Mouse (Mus musculus): ENCODE measurements around the gene Uvrag.

The Uvrag gene

DNA sequence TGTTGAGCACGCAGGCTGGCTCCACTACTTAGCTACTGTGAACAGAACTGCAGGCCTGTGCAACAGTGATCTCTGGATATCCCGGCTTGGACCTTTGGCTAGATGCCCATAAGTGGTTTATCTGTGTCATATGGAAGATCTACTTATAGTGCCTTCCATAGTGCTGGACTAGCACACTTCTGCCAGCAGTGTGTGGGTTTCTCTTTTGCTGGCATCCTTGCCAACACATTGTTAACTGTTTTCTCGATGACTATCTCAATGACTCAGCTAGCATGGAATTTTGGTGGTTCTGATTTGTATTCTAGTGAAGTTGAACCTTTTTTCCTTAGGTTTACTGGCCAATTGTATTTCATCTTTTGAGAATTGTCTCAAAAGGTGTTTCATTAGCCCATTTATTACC lies 117.0 kb downstream of the Uvrag start:
- TF ChIP-seq GATA4 (IDR thresholded peaks at IDR 0.05; ENCODE audit: insufficient replicate concordance, low read length): no peak

DNA sequence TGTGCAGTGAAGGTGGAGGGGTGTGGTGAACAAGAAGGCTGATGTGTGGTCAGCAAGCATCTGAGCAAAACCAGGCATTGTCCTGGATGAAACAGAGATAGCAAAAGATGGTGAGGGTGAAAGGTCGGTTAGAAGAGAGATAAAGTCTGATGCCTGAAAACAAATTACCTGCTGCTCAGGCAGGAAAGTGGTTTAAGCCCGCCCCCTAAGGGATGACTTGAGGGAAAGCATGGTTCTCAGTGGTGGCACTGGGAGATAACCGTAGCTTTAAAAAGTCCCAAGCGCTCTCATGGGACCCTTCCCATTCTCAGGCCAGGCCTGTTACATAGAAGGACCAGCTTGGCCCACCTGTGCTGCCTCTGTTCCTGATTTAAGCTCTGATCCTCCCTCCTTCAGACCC lies 119.7 kb downstream of the Uvrag start:
- TF ChIP-seq GATA4 (IDR thresholded peaks at IDR 0.05; ENCODE audit: insufficient replicate concordance, low read length): no peak

DNA sequence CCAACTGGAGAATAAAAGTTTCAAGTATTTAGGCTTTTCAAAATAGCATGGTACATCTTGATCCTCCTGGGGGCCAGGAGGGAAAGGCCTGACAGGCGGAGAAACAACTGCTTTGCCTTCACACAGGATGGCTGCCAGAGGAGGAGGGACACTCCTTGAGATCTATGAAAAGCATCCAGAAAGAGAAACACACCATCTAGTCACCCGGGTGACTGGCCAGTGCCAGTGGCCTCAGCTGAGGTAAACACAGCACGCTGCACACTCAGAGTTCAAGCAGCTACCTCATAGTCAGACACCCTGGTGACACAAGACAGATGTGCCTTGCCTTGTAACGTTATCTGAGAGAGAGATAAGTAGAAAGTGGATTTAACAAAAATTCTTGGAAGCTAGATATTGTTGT lies 120.6 kb downstream of the Uvrag start:
- TF ChIP-seq GATA4 (IDR thresholded peaks at IDR 0.05; ENCODE audit: insufficient replicate concordance, low read length): no peak

DNA sequence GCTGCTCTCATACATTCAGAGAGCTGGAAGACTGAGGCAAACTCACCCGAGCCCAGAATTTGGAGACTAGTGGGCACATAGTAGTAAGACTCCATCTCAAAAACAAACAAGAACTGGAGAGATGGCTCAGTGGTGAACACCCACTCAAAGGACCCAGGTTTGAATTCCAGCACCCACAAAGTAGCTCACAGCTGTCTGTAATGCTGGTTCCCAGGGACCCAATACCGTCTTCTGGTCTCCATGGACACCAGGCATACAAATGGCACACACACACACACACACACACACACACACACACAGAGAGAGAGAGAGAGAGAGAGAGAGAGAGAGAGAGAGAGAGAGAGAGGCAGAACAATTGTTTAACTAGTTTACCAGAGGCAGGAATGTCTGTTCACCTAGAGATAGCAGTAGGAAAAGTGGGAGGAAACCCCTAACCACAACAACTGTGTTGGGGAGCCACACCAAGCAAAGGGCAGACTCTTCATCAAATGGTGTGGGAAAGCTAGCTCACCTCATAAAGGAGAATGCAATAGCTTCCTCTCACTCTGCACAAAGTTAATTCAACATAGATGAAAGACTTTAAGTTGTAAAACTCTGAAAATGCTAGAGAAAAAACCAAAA lies 123.6 kb downstream of the Uvrag start:
- TF ChIP-seq GATA4 (IDR thresholded peaks at IDR 0.05; ENCODE audit: insufficient replicate concordance, low read length): no peak

DNA sequence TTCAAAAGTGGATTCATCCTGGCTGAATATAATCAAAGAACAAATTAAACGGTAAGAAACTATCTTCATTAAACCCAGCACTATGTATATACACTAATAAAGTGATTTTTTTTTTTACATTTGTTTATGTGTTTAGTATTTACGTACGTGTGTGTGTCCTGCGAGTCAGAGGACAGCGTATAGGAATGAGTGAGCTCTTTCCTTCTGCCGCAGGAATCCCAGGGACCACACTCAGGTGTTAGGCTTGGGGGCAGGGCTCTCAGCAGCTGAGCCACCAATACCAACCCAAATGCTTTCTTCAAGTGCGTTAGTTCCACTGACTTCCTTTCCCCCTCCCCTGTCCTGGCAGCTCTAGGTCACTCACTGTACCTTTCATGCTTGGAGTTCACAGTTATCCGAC lies 125.0 kb downstream of the Uvrag start:
- TF ChIP-seq GATA4 (IDR thresholded peaks at IDR 0.05; ENCODE audit: insufficient replicate concordance, low read length): no peak

DNA sequence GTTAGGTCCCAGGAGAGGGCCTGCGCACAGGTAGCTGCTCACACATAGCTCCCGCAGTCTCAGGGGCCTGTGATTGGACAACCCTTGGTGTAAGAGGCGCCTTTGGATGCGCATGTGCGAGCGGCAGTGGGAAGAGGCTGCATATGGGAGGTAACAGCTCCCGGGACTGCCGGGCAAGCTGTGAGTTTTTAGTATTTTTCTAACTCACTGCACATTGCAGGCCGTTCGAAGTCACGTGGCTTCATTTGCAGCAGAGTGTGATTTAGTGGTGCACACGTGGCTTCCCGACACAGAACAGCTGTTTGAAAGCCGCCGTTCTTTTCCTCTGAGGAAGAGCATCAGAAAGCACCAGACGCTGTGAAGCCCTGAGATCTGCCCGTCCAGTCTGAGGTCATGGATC lies 125.5 kb downstream of the Uvrag start:
- TF ChIP-seq GATA4 (IDR thresholded peaks at IDR 0.05; ENCODE audit: insufficient replicate concordance, low read length): no peak

DNA sequence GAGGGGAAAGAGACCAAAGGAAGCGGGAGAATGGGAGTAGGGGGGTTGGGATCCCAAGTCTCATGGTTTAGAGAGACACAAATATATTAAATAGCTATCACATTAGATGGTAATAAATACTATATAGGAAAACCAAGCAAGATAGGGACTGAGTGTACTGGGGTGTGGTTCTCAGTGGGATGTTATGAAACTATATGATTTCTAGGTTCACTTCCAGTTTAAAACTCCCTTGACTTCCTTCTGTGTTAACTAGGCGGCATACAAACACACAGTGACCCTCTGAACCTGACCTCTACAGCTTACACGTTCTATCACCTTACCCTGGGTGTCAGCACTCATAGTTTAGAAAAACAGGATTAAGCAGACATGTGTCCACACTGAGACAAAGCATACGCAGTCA lies 126.3 kb downstream of the Uvrag start:
- TF ChIP-seq GATA4 (IDR thresholded peaks at IDR 0.05; ENCODE audit: insufficient replicate concordance, low read length): no peak

DNA sequence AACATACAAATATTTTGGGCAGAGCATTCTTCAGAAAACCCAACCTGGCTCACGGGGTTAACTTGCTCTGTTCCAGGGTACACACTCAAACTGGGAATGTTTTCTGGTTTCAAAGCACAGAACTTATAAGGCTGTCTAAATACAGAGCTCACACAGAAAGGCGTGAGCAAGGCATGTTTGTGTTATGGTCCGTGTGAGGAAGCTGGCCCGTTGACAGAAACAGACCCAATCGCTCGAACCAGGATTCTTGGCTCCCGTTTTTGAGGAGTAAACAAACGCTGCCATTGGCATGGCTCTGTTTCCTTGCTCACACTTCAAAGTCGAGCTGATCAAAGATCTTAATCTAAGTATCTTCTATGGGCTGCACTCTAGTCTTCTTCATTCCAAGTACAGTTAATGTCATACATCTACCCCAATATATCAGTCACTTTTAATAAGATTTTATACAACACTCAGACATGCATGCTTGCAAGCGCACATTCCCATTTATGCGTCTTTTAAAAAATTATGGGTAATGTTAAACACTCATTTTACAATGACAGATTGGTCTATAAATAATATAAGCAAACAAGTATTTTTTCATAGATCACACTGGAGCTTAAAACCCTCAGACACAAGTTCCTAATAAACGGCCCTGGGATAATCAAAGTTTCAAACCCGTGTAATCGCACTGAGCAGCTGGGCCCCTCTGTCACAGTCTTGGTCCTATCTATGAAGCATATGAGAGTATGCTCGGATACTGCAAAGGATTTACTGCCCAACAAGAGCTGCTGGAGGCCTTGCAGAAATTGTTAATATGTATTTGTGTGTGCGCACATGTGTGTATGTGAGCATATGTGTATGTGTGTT lies 133.2 kb downstream of the Uvrag start:
- no peak for TF ChIP-seq GATA4 (IDR thresholded peaks at IDR 0.05; ENCODE audit: insufficient replicate concordance, low read length)

DNA sequence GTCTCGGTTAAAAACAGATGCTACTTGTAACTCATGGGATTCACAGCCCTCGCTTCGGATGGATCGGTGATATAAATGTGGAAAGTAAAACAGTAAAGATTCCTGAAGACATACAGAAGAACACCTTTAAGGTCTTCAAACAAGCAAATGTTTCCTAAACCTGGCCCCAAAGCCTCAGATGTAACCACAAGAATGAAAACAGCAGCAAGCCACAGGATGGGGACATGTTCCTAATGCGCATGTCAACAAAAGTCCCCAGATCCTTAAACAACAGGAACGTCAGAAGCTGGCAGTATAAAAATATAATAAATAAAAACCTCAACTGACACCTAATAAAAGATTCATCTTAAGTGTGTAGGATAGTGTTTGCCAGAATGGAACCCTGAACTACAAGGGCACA lies 137.7 kb downstream of the Uvrag start:
- TF ChIP-seq GATA4 (IDR thresholded peaks at IDR 0.05; ENCODE audit: insufficient replicate concordance, low read length): no peak

DNA sequence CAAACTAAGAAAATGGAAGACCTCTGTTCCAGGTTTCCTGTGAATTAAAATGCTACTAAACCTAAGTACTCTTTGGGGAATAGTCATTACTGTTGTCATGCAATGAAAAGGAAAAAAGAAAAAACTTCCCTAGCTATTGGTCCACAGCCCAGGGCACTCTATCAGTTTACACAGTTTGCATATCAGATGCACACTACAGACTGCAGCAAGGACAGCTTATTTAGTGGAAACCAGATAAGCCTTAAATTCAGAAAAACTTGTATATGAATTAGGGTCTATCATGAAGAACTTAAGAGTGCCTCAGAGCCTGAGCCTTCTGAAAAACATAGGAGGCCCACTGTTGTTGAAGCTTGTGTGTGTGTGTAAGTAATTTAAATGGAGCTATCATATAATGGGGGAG lies 142.2 kb downstream of the Uvrag start:
- no peak for TF ChIP-seq GATA4 (IDR thresholded peaks at IDR 0.05; ENCODE audit: insufficient replicate concordance, low read length)

DNA sequence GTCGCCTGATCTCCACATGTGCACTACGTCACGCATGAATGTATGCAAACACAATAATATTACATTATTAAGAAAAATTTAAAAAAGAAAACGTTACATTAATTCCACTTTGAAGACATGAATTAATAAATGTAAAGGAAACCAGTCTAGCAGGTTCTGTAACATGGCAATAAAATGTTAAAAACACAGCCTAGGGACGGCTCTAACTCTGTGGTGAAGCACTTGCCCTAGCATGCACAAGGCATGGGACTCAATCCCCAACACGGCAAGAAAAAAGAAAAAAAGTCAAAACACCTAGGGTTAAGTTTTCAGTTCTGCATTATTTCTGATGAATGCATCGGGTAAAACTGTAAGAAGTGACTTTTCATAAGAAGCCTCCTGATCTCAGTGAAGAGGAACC lies 143.2 kb downstream of the Uvrag start:
- no peak for TF ChIP-seq GATA4 (IDR thresholded peaks at IDR 0.05; ENCODE audit: insufficient replicate concordance, low read length)

DNA sequence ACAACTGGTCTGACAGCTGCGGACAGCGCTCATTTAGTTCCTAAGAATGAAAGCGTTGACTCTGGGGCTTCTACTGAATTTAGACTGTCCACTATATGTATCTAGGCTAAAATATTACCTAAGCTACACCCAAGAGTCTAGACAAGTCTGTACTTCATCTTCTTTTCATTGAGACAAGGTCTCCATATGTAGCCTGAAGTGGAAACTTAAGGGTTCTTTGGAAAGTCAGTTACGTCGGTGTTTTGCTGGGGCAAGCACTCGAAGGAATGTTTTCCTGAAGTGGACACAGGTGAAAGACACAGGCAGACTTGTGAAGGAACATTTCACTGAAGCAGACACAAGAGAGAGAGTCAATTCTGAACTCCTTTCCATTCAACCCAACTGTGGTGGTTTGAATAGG lies 144.2 kb downstream of the Uvrag start:
- no peak for TF ChIP-seq GATA4 (IDR thresholded peaks at IDR 0.05; ENCODE audit: insufficient replicate concordance, low read length)

DNA sequence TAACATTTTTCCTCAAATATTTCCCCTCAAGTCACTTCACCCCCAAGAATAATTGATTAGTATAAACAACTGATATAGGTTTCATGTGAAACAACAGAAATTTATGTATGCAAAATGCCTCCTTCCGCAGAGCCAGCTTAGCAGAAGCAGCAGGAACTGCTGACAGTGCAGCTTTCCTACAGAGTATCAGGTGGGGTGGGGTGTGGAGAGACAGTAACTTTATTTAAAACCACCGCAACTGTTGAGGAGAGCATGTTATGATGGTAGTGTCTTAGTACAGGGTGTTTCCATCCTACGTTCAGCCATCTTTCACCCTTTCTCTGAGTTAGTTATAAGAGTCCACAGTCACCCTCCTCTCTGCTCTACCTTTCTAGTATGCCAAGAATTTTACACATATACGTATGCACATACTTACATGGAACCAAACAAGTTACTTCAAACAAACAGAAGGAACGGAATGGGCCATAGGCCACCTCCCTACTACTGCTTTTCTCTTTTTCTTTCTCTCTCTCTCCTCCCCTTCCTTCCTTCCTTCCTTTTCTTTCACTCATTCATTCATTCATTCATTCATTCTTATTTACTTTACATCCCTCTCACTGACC lies 145.7 kb downstream of the Uvrag start:
- TF ChIP-seq GATA4 (IDR thresholded peaks at IDR 0.05; ENCODE audit: insufficient replicate concordance, low read length): no peak

DNA sequence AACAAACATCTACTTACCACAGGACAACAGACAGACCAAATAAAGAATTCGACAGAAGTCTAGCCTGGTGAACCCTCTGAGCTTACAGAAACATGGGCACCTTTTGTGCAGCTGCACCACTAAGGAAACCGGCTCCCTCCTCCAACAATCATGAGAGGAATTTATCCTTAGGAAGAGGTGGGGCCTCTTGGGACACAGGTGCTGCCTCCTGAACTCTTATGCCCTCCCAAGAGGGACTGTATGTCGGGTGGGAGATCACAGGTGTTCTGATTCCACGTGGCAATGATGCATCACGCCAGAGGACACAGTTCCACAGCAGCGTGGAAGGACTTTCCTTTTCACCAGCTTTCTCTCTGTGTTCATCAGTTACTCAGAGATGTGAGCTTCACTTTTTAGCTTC lies 146.8 kb downstream of the Uvrag start:
- TF ChIP-seq GATA4 (IDR thresholded peaks at IDR 0.05; ENCODE audit: insufficient replicate concordance, low read length): no peak

DNA sequence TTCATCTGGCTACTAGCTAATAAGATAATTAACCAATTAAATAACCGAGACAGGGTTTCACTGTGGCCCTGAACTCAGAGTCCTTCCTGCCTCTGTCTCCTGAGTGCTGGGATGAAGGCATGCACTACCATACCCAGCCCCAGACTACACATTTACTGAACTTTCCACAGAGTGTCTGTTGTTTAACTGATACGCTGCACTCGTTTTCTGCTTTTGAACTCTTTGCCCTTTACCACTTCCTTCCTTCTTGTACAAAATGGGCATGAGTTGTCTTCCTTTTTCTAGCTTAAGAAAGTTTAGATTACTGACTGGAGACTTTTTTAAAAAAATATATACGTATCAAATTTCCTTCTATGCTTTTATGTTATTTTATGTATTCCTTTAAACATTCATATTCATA lies 147.5 kb downstream of the Uvrag start:
- TF ChIP-seq GATA4 (IDR thresholded peaks at IDR 0.05; ENCODE audit: insufficient replicate concordance, low read length): no peak

DNA sequence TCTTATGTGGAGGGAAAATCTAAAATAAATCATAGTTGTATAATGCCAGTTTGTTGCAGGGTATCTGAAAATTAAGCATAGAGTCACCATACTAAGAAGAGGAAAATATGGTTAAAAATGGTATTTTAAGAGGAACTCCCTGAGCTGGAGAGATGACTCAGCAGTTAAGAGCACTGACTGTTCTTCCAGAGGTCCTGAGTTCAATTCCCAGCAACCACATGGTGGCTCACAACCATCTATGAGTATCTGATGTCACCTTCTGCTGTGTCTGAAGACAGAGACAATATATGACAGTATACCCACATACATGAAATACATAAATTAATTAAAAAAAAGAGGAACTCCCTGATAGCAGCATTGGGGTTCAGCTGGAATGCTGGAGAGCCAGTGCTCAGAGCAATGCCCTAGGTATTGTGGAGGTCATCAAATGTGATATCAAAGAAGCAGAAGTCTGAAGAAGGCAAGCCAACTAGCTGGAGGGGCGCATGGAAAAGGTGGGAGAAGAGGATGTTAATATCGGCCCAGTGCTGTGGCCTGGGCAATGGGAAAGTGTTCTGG lies 149.7 kb downstream of the Uvrag start:
- no peak for TF ChIP-seq GATA4 (IDR thresholded peaks at IDR 0.05; ENCODE audit: insufficient replicate concordance, low read length)

Data from liver, adult (tissue).